Mouse (Mus musculus) heart, postnatal 0 days (tissue): ENCODE data around the gene Apc2. TPM values are rescaled to one million over a fixed set of nuclear protein-coding genes. Genes with fewer than 3 reads are reported as not detected.

Experiments
- ATAC-seq: fragments of 200-750 bp; cut with Nextera tagmentation; 2 replicates; pipeline ENCODE4 v1.8.0; 2017; ENCODE audit warnings: low read depth, moderate number of reproducible peaks, moderate library complexity; ENCODE audit not compliant: insufficient read depth
- DNase-seq: peaks from one replicate; pipeline ENCODE4 v3.0.0-alpha.2; 2016; ENCODE audit warnings: low spot score
- H3K27ac ChIP-seq: fragments of 300-500 bp; sonication (generic); 2 replicates; pipeline ENCODE4 v1.5.1; 2014; ENCODE audit warnings: low read depth, mild to moderate bottlenecking
- H3K27me3 ChIP-seq: fragments of 300-500 bp; sonication (generic); 2 replicates; pipeline ENCODE4 v1.6.1; 2014; ENCODE audit warnings: low read length, mixed read lengths; ENCODE audit not compliant: control insufficient read depth, insufficient read depth
- H3K36me3 ChIP-seq: fragments of 300-500 bp; sonication (generic); replicated peaks from 2 replicates; pipeline ENCODE4 v1.6.1; 2014; ENCODE audit warnings: low read length, mixed read lengths; ENCODE audit not compliant: control insufficient read depth, insufficient read depth
- H3K4me1 ChIP-seq: fragments of 300-500 bp; sonication (generic); 2 replicates; pipeline ENCODE4 v1.6.1; 2014; ENCODE audit warnings: antibody characterized with exemption; ENCODE audit not compliant: control insufficient read depth, insufficient read depth
- H3K4me2 ChIP-seq: fragments of 300-500 bp; sonication (generic); 2 replicates; pipeline ENCODE4 v1.6.1; 2014; ENCODE audit warnings: low read depth, mild to moderate bottlenecking, low read length, moderate library complexity
- H3K4me3 ChIP-seq: fragments of 300-500 bp; sonication (generic); 2 replicates; pipeline ENCODE4 v1.5.1; 2014; ENCODE audit warnings: low read depth, low read length
- H3K9ac ChIP-seq: fragments of 300-500 bp; sonication (generic); replicated peaks from 2 replicates; pipeline ENCODE4 v1.6.1; 2014; ENCODE audit warnings: low read depth, low read length, mixed read lengths
- H3K9me3 ChIP-seq: fragments of 300-500 bp; sonication (generic); replicated peaks from 2 replicates; pipeline ENCODE4 v1.6.1; 2016; ENCODE audit warnings: low read length; ENCODE audit not compliant: control insufficient read depth
- CTCF ChIP-seq: IDR thresholded peaks from 2 replicates; pipeline ENCODE4 v1.5.1; 2016; ENCODE audit warnings: antibody characterized with exemption, control low read depth, low read depth
- EP300 ChIP-seq: IDR thresholded peaks from 2 replicates; pipeline ENCODE4 v1.6.1; 2016; ENCODE audit warnings: antibody characterized with exemption, low read depth
- WGBS: fragments of 180-500 bp; shearing (Covaris S2); extraction: QIAGEN DNeasy Blood & Tissue Kit; methylation state at CpG from one replicate; pipeline ENCODE4 v1.1.7; 2014; 5-methylcytosine and 5-hydroxymethylcytosine counted together
- polyA plus RNA-seq: library from polyadenylated mRNA; unstranded; fragments of >200 nt; fragmentation: Nextera tagmentation; extraction: Ambion mirVana; gene quantifications from 2 replicates; pipeline ENCODE4 v1.2.1, GENCODE M21; 2015
- total RNA-seq: library from RNA; depleted of rRNA; stranded (reverse); fragments of >200 nt; gene quantifications from 2 replicates; pipeline ENCODE4 v1.2.3, GENCODE M21; 2014; ENCODE audit warnings: low replicate concordance

Apc2 gene
- total and polyA plus RNA-seq, 2 experiments from 2014 or later, result 0.83 to 3.4 TPM

DNA sequence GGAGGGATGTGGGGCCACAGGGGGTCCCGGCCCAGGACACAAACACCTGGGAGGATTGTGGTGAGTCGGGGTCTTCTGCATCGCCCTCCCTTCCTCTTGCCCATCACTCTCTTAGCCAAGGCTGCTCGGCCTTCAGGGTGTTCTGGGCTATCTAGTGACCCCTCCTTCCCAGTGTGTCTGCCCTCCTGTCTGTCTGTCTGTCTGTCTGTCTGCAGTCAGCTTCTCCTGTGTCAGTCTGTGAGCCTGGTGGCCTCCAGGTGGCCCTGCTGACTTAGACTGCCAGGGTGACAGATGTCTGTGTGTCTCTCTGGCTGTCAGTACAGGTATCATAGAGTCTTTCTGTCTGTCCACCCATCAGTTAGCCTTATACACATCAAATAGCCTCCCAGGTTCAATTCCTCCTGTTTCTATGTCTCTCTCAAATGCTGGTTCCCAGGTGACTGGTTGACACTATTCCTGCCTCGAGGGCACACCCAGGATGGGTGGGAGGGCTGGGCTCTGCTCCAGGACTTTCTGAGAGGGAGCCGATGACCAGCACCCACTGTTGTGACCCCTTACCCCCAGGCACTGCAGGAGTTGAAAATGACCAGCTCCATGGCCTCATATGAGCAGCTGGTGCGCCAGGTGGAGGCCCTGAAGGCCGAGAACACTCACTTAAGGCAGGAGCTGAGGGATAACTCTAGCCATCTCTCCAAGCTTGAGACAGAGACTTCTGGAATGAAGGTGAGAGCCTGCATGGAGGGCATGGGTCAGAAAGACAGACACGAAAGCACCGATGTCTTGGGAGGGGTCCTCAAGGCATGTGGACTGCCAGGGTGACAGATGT lies 5.7 kb downstream of the Apc2 start:
- H3K4me1 ChIP-seq, result peaks cover 9% of the 10 kb centered on the region; the same call in 1 of the 2 replicates
- H3K27me3 ChIP-seq, result peaks cover 76% of the 10 kb centered on the region
- H3K27ac ChIP-seq, result peak overlapping the region; percentile 40; the same call in 1 of the 2 replicates
- no peaks in the 10 kb centered on the region for H3K36me3 ChIP-seq
- H3K4me2 ChIP-seq, result 0 out of 2 replicates have a peak overlapping the region, but pooled peaks have one; percentile 19
- ATAC-seq (no peak), DNase-seq (no peak)
- WGBS, result 79% methylated on average over 10 of the region's 10 CpGs
- TF ChIP-seq CTCF (no peak), EP300 (no peak)
- no peaks in the 10 kb centered on the region for H3K9me3 ChIP-seq
- H3K4me3 ChIP-seq, result no peak overlapping the region
- H3K9ac ChIP-seq, result no peak overlapping the region

DNA sequence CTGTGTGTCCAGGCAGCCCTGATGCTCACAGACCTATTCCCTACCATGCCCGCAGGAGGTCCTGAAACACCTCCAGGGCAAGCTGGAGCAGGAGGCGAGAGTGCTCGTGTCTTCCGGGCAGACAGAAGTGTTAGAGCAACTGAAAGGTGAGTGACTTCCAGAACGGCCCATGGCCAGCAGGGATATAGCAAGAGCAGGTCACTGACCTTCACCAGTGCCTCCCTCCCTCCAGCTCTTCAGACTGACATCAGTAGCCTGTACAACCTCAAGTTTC lies 6.2 kb downstream of the Apc2 start:
- WGBS, result 51% methylated on average over 5 of the region's 5 CpGs

DNA sequence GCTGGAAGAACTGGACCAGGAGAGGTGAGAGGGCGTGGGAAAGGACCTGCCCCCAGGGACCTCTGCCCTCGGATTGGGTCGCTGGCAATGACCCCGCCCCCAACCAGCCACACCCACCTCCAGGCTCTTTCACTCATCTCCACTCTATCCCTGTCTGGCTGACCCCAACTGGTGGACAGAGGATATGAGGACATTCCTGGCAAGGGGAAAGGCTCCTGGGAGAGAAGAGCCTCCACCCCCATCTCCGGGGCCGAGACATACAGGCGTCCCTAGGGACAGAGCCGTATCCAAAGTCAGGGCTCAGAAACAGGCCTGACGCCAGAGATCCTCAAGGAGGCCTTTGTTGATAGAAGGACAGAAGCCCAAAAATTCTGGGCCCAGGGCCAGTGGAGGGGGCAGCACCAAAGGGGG lies 6.7 kb downstream of the Apc2 start:
- H3K4me3 ChIP-seq, result no peak overlapping the region
- 0 out of 2 replicates have a peak, but pooled peaks have one; percentile 40 for TF ChIP-seq EP300
- TF ChIP-seq CTCF, result no peak
- no peak overlapping the region for H3K9ac ChIP-seq
- H3K4me1 ChIP-seq, result peaks cover 9% of the 10 kb centered on the region; the same call in 1 of the 2 replicates
- no peaks in the 10 kb centered on the region for H3K36me3 ChIP-seq
- DNase-seq (peak; percentile 51), ATAC-seq (peak; percentile 74)
- 13% methylated on average over 9 of the region's 9 CpGs for WGBS
- no peaks in the 10 kb centered on the region for H3K9me3 ChIP-seq
- H3K4me2 ChIP-seq, result peak overlapping the region; percentile 19; the same call in 1 of the 2 replicates
- H3K27ac ChIP-seq, result peak overlapping the region; percentile 40; the same call in 1 of the 2 replicates
- peaks cover 84% of the 10 kb centered on the region for H3K27me3 ChIP-seq

More for the DNA sequence above, 6.2 kb downstream of the Apc2 start:
- Histone ChIP-seq H3K4me1 (peaks cover 9% of the 10 kb centered on the region; the same call in 1 of the 2 replicates), H3K4me3 (no peak overlapping the region), H3K9me3 (no peaks in the 10 kb centered on the region), H3K36me3 (no peaks in the 10 kb centered on the region), H3K4me2 (peak overlapping the region; percentile 19; the same call in 1 of the 2 replicates), H3K27me3 (peaks cover 81% of the 10 kb centered on the region), H3K27ac (peak overlapping the region; percentile 40; the same call in 1 of the 2 replicates), H3K9ac (no peak overlapping the region)
- no peak for TF ChIP-seq CTCF
- TF ChIP-seq EP300, result no peak
- no peak for DNase-seq
- no peak for ATAC-seq

DNA sequence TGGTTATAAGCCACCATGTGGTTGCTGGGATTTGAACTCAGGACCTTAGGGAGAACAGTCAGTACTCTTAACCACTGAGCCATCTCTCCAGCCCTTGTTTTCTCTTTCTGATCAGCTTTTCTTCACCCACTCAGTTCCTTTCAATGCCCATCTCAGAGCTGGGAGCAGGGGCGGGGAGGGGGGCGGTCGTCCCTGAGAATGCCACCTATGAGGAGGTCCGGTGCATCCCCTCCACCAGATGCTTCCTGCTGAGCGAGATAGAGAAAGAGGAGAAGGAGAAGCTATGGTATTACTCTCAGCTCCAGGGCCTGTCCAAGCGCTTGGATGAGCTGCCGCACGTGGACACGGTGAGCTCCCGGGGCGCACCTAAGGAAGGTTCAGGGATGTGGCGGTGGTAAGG lies 8.7 kb downstream of the Apc2 start:
- no peak overlapping the region for H3K4me3 ChIP-seq
- peaks cover 79% of the 10 kb centered on the region for H3K27me3 ChIP-seq
- no peaks in the 10 kb centered on the region for H3K9me3 ChIP-seq
- TF ChIP-seq CTCF, result no peak
- TF ChIP-seq EP300, result no peak
- no peak overlapping the region for H3K4me2 ChIP-seq
- H3K4me1 ChIP-seq, result peaks cover 9% of the 10 kb centered on the region; the same call in 1 of the 2 replicates
- no peaks in the 10 kb centered on the region for H3K36me3 ChIP-seq
- ATAC-seq (no peak), DNase-seq (no peak)
- H3K27ac ChIP-seq, result no peak overlapping the region
- WGBS, result 23% methylated on average over 12 of the region's 12 CpGs
- H3K9ac ChIP-seq, result no peak overlapping the region

DNA sequence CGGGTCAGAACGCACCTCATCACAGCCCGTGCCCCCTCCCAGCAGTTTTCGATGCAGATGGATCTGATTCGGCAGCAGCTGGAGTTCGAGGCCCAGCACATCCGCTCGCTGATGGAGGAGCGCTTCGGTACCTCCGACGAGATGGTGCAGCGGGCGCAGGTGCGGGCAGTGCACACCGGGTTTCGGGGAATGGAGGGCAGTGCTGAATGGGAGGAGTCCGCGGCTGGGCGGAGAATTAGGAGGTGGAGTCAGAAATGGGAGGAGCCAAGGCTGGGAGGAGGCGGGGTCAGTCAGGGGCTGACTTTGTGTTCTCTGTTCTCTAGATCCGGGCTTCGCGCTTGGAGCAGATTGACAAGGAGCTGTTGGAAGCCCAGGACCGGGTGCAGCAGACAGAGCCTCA lies 9.1 kb downstream of the Apc2 start:
- Histone ChIP-seq H3K27ac (no peak overlapping the region), H3K4me1 (peaks cover 9% of the 10 kb centered on the region; the same call in 1 of the 2 replicates), H3K36me3 (no peaks in the 10 kb centered on the region), H3K27me3 (peaks cover 75% of the 10 kb centered on the region), H3K9me3 (no peaks in the 10 kb centered on the region), H3K4me2 (no peak overlapping the region), H3K9ac (no peak overlapping the region), H3K4me3 (no peak overlapping the region)
- 17% methylated on average over 25 of the region's 25 CpGs for WGBS
- TF ChIP-seq EP300 (no peak), CTCF (no peak)
- ATAC-seq (no peak), DNase-seq (no peak)

DNA sequence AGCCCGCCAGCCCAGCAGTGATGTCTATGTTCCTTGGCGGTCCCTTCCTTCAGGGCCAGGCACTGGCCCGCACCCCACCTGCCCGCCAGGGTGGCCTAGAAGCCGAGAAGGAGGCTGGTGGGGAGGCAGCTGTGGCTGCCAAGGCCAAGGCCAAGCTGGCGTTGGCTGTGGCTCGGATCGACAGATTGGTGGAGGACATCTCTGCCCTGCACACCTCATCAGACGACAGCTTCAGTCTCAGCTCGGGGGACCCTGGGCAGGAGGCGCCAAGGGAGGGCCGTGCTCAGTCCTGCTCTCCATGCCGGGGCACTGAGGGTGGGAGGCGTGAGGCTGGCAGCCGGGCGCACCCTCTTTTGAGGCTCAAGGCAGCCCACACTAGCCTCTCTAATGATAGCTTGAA lies 15.8 kb downstream of the Apc2 start:
- 74% methylated on average over 16 of the region's 16 CpGs for WGBS
- no peak overlapping the region for H3K4me3 ChIP-seq
- no peak overlapping the region for H3K27ac ChIP-seq
- no peaks in the 10 kb centered on the region for H3K36me3 ChIP-seq
- no peaks in the 10 kb centered on the region for H3K9me3 ChIP-seq
- DNase-seq, result no peak
- no peak for TF ChIP-seq EP300
- TF ChIP-seq CTCF, result no peak
- H3K27me3 ChIP-seq, result peaks cover 82% of the 10 kb centered on the region
- no peak overlapping the region for H3K9ac ChIP-seq
- no peak for ATAC-seq
- H3K4me1 ChIP-seq, result peaks cover 23% of the 10 kb centered on the region
- H3K4me2 ChIP-seq, result no peak overlapping the region
